Mouse (Mus musculus) gastrocnemius, adult 2 months (tissue): ENCODE measurements at regions not wholly inside any gene's neighbourhood (a gene's known extent, or its start where the extent isn't known, plus 50 kb on each side); places are given as distances from the start of the nearest gene placed in this dataset.

Experiments used
- DNase-seq: peaks from one replicate; pipeline ENCODE4 v3.0.0; 2022
- H3K27ac ChIP-seq: fragments of 200-600 bp; 2 replicates; pipeline ENCODE4 v1.8.1; 2022; ENCODE audit warnings: mild to moderate bottlenecking
- H3K4me3 ChIP-seq: fragments of 200-600 bp; 2 replicates; pipeline ENCODE4 v1.8.1; 2022; ENCODE audit warnings: mild to moderate bottlenecking, moderate library complexity
- CTCF ChIP-seq: fragments of 200-600 bp; IDR thresholded peaks from 2 replicates; pipeline ENCODE4 v1.8.1; 2022; ENCODE audit warnings: antibody characterized with exemption, mild to moderate bottlenecking, moderate library complexity
- intact Hi-C: fragments of 180-260 bp; cut with DNase I; formaldehyde crosslinking; loops from one replicate; pipeline ENCODE4 v1.15.1; 2025

- Histone ChIP-seq H3K27ac (no peak overlapping the region), H3K4me3 (no peak overlapping the region)
- no peak for DNase-seq
- intact Hi-C loops = no loop called here
- TF ChIP-seq CTCF = no peak
Observed at GRCm38 (mm10) chr6:97682213-97682612, 64.9 kb upstream of the Frmd4b start.

- DNase-seq = no peak
- Histone ChIP-seq H3K27ac (no peak overlapping the region), H3K4me3 (no peak overlapping the region)
- TF ChIP-seq CTCF = no peak
- intact Hi-C loops = no loop called here
Observed at GRCm38 (mm10) chr6:97675181-97675756, 57.9 kb upstream of the Frmd4b start.

GRCm38 (mm10) chr6:97666818-97667629, 49.7 kb upstream of the Frmd4b start:
- DNase-seq = no peak
- Histone ChIP-seq H3K27ac (no peak overlapping the region), H3K4me3 (no peak overlapping the region)
- TF ChIP-seq CTCF = no peak
- intact Hi-C loops = no loop called here
